Mouse (Mus musculus) testis, adult 2 months (tissue): ENCODE data around the gene Atp6v0a1.

Source experiments
- CTCF ChIP-seq: fragments of 200-500 bp; IDR thresholded peaks from 2 replicates; pipeline ENCODE4 v1.5.1; 2012; ENCODE audit warnings: low read depth, mild to moderate bottlenecking, inconsistent platforms, low read length, moderate library complexity; ENCODE audit not compliant: control insufficient read depth, insufficient read depth, insufficient replicate concordance
- POLR2A ChIP-seq: fragments of 200-500 bp; IDR thresholded peaks from 2 replicates; pipeline ENCODE4 v1.6.1; 2012; ENCODE audit warnings: low read depth, mild to moderate bottlenecking, inconsistent platforms, low read length, moderate library complexity; ENCODE audit not compliant: control insufficient read depth

DNA sequence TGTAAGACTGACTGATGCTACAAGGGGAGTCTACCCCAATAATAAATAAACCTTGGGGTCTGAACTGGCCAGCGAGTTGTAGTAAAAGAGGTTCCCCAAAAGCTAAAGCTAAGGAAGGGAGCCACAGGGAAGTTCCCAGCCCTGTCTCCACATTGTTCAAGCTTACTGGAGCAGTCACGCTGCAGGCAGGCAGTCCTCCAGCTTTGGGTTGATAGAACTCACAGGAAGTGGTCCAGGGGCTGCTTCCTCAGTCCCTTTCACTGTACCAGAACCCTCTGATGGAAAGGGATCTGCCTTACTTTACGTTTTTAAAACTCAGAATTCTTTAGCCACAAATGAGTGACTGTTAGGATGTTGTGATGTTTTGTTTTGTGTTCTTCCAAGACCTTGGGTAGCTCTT is 38.2 kb downstream of the Atp6v0a1 start:
- TF ChIP-seq CTCF (no peak), POLR2A (no peak)
